Mouse (Mus musculus) erythroblast, adult 5-6 weeks (primary cell): Measurements from ENCODE around the gene Atp6v0e. TPM values are rescaled to one million over a fixed set of nuclear protein-coding genes. Genes with fewer than 3 reads are reported as not detected.

Experiments used
- ATAC-seq: replicated peaks from 2 replicates; pipeline ENCODE4 v1.8.0; 2016; ENCODE audit warnings: moderate number of reproducible peaks, mild to moderate bottlenecking, moderate TSS enrichment, inconsistent platforms; ENCODE audit not compliant: poor library complexity, low FRiP score, severe bottlenecking
- total RNA-seq, 2 experiments: library from RNA; stranded (forward) in 1 of 2; stranded (reverse) in 1 of 2; fragments of 150-400 nt in 1 of 2; fragments of 200-764, 138-1000 nt in 1 of 2; gene quantifications; 2 replicates each; pipeline versions ENCODE4 v1.2.3 to v1.2.4; 2015 to 2017; ENCODE audit warnings: low replicate concordance in 2 of 2

The Atp6v0e gene
- total RNA-seq, 2 experiments from 2014 or later: 119 to 176 TPM

DNA sequence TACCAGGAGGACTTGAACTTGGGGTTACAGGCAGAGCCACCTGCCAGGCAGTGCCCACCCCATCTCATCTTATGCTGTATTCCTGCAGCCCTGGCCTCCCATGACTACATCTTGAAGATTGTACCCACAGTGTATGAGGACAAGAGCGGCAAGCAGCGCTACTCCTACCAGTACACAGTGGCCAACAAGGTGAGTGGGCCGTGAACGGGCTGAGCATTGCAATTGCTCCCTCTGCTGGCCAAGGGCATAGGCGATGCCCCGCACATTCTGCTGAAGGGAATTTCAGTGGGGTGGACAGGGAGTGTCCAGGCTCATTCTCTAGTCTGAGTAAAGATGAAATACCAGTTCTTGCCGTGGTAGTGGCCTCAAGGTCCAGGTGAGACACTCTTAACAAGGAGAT, 24.4 kb upstream of the Atp6v0e start:
- ATAC-seq: peak; percentile 79

DNA sequence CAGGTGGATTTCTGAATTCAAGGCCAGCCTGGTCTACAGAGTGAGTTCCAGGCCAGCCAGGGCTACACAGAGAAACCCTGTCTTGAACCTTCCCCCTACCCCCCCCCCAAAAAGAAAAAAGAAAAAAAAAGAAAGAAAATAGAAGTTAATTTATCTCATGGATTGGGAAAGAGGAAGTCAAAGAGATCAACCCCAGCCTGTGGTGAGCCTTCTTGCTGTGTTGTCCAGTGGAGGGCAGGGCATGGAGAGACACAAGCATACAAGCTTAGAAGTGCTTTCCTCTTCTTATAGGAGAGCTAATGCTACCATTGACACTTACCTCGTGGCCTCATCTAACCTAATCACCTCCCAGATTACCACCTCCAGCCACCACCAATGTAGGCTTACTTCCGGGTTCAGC, 23.2 kb upstream of the Atp6v0e start:
- no peak for ATAC-seq

DNA sequence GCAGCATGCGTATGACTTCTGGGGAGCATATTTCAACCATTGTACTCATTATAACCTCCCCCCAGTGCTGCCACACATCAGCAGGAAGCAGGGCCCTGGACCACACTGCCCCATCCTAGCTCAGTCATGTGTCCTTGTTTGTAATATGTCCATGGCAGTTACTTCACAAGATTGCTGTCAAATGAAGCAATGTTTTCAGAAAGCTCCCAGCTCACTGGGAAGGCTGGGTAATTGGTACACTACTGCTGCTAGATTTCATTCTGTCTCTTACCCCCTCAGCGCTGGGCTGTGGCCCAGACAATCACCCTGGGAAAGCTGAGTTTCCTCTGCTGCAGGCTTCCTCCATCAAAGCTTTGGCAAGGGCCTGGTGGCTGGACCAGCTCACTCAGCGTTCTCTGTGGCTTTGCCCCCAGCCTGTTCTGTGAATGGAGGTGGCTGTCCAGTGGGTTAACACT, 22.7 kb upstream of the Atp6v0e start:
- ATAC-seq: no peak

DNA sequence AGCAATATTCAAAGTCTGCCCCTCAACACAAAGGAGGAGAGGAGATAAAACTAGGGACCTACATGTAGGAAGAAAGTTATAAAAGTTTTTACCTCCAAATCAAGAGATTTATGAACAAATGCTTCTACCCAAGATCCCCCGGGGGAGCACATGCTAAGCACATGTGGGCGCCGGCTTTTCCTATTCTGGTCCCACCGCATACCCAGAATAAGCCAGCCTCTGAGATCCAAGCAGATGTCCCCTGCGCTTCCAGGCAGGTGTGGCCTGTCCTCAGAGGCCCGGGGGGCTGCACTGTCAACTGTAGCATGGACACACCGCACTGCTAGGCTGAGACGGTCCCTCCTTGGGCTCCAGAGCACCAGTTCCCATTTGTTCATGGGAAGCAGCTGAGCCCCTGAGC, 19.6 kb upstream of the Atp6v0e start:
- no peak for ATAC-seq

DNA sequence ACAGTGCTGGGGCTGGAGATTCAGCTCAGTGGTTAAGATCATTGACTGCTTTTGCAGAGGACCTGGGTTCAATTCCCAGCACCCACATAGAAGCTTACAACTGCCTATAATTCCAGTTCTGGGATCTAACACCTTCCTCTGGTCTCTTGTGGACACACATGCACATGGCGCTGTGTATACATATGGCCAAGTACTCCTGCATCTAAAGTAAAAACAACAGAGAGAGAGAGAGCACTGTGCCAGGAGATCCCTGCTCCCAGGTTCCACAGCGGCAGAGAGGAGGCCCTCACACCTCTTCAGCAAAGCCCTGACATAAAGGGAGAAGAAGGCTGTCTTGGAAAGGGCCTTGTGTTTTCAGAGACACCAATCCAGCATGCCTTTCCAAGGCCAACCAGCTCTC, 19.0 kb upstream of the Atp6v0e start:
- no peak for ATAC-seq

DNA sequence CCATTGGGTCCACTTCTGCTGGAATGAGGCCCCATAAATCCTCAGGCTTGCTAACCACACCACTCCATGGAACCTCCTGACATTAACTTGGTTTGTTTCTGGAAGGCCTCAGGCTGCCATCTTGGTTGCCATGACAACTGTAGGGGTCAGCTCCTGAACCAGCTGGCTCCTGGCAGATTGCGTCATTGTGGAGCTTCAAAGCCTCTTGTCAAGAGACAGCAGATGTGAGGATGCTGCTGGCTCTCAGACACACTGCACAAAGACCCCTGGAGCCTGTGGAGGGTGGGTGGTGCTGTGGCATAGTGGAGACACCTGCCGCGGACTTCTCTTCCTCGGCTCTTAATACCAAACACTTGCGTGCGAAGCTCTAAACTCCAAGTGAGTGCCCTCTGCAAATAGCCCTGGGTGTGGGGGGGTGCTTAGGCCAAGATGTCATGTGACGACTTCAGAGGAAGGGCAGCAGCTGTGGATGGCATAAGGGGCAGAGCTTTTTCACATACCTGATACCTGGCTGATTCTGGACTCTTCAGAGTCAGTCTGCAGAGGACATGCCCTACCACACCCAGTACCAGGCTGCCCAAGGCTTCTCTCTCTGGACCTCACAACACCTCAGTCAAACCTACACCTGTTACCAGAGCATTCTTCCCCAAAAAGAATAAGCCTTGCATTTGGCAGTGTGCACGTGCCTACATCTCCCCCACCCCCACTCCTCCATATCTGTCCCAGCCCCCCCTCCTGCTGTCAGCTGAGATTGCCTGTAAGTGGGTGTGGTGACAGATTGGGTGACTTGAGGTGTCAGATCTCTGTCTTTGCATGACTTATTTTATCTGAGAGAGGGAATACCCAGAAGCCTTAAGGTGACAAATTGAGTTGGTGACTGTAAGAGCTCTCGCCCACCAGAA, 18.3 kb upstream of the Atp6v0e start:
- no peak for ATAC-seq

DNA sequence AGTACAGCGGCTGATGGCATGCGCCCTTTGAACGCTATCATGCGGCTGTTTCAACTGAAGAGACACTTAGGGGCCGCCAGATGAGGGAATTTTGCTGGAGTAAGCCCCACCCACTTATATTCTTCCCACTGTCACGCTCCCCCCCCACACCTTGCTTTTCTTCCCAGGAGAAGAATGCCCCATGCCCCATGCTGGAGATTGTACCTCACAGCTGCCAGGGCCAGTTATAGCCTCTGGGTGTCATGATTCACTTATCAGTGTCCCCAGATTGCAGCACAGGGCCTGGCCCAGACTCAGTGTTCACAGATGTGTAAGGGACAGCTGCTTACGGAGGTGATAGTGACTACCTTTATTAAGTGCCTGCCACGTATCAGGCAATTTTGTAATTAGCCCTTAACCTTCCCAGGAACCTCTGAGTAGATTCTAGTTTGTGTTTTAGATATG, 17.6 kb upstream of the Atp6v0e start:
- ATAC-seq: no peak

DNA sequence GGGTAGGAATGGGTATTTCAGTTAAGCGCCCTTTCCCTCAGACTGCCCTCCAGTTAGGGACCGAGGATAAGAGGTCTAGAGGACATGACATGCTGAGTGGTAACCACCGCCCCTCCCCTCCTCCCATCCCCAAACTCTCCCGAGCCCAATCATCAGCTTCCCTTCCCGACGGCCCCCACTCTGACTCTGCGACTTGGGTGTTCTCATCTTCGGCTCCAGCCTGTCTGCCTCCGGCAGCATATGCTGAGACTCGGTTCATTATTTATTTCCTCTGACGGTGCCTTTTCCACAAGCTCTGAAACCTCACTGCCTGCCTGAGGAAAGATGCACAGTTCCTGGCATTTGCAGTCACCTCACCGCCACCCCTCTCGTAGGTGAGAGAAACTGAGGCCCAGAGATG, 15.7 kb upstream of the Atp6v0e start:
- ATAC-seq: no peak

DNA sequence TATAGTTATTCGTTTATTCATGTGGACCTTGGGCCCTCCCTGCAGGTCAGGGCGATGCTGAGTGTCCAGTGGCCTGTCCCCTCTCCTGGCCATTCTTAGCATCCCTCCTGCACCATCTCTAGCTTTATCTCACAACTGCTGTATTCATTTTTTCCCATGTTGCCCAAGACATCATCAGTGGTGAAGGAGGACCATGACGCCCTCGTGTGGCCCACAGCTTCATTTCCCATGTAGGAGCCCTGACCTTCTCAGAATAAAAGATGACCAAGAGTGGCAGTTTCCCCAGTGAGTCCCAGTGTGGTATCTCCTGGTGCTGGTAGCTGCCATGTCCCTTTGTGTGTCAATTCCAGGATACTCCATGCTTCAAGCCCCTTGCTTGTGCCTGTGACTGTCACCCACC, 13.5 kb upstream of the Atp6v0e start:
- no peak for ATAC-seq

DNA sequence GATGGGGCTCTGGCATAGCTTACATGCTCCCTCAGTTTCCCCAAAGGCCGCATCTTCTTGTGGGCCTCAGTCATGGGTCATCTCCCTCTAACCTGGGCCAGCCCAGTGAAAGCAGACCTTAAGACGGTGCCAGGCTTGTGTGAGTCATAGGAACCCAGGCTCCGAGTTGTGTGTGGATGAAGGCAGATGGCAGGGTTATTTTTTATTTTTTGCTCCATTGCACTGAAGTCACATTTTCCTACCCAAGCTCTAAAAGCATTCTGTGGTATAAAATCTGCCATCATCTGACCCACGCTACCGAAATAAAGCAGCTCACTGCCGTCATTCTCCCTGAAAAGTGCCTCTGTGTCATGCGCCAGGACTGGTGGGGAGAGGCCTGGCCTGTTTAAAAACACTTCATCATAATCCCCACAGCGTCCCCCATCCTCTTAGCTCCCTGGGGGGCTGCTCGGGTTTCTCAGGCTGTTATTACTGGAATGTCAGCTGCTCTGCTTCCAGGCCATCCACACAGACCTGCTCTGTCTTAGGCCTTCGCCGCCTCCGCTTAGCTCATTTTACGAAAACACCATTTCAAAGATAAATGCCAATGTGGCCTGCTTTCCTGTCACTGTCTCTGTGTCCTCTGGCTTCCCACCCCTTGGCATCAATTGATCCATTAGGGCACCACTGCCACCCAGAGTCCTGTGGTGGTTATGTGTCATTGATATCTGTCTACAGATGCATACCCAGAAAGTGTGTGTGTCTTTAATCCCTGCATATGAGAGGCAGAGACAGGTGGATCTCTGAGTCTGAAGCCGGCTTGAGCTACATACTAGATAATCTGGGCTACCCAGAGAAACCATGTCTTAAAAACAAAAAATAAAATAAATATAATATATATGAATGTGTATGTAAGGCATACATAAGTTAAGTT, 12.3 kb upstream of the Atp6v0e start:
- ATAC-seq: no peak

DNA sequence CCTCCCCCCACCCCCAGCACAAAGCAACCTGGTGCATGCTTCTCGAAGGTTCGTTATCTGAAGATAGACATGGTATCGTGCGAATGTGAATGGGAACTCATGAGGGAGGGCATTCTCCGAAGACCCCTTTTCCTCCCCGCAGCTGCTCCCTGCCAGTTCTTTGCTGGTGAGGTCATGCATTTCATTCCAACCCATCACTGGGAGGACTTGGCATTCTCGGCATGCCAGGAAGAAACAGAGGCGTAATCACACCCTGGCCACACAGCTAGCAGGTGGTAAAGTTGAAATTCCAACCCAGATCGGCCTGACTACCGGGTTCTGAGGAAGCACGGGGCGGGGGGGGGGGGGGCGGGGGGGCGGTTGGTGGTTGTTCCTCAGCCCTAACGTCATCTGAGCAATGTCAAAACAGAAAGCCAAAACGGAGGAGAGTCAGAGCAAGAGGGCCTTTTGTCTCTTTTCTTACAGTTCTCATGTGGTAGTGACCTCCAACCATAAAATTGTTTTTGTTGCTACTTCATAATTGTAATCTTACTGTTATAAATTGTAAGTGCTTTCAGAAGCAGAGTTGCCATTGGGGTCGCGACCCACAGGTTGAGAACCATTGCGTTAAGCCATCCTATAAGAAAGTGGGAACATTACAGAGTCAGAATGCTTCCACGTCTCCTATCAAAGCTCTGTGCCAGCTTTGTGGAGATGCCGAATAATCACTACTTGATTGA, 4.0 kb upstream of the Atp6v0e start:
- no peak for ATAC-seq

DNA sequence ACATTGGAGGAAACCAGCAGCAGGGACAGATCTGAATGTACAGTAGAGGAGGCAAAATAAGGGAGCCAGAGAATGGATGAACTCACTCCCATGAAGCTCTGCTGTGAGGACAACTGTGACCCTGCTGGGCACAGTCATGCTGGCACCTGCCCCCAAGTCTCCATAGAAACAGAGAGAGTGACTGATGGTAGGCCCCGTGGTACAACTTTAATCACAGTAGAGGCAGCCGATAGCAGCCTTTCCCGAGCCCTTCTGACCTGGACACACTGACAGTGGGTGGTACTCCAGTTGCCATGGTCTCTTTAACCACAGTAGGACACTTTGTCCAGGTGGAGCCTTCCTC, 3.5 kb upstream of the Atp6v0e start:
- no peak for ATAC-seq

DNA sequence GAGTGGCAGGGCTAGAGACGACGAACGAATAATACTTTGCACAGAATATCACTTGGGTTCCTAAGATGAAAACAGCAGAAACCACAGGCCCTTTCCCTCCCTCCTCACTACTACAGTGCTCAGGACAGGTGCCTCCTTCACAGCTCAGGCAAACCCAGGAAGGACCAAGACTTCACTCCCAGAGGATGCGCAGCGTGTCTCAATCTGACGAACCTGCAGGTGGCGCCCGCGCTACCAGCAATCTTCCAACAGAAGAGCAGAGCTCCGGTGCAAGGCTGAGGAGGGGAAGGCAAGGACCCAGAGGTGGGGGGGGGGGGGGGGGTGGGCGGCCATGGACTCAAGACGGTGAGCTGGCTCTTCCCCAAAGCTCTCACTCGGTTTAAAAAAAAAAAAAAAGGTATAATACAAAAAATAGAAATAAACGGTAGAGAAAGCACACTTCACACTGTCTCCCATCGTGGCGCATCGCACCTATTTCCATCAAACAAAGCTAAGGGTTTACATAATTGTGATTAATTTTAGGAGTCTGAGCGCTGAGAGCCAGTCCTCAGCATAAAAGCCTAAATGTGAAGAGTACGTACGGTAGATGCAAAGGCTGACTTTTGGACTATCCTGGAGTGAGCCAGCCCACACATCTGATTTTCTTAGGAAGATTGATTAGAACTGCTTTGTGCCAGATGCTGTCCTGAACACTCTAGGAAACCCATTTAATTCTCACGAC, 2.7 kb upstream of the Atp6v0e start:
- ATAC-seq: 0 out of 2 replicates have a peak, but pooled peaks have one; percentile 38

DNA sequence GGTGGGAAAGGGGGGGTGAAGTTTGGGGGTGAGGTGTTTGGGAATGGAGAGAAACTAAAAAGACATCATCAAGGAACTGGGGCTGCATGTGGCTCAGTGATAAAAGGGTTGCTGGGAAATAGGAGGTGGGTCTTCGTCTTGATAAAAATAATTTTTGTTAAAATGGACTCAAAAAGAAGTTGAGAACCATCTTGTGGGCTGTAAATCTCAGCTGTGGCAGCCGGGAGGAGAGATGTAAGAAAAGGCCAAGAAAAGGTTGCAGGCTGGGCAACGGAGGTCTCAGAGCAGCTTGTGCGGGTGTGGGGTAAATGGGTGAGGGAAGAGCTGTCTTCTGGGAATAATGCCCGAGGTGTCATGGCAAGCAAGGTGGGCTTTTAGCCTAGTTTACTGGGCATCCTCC, 827 bp upstream of the Atp6v0e start:
- ATAC-seq: no peak

DNA sequence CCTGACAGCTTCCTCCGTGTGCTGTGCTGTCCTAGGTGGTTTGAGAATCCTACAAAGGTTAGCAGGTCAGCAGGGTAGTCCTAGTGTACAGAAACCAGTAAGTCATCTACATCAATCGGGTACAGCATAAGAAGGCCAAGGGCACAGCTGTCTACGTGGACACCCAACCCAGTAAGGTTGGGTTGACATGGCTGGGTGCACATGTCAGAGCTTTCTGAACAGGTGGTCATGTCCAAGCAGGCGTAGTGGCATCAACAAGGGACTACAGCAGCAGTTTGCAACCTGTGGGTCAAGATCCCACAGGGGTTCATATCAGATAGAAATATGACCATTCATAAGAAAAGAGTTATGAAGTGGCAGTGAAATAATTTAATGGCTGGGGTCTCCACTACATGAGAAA, 2.6 kb downstream of the Atp6v0e start:
- no peak for ATAC-seq

DNA sequence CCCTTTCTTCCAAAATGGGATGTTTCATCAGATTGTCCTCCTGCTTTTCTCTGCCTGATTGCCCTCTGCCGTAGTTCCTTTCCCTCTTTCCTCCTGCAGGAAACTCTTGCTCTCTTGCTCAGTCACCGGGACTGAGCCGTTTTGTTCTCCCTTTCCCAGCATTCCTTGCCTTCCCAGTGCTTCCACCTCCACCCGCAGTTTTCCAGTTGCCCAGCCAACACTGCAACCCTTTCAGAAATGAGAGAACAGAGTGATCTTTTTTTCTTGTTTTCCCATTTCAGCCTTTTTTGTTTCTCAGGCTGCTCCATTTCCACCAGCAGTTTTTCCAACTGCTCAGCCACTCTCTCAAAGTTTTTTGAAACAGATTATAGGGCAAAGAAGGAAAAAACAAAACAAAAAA, 8.2 kb downstream of the Atp6v0e start:
- ATAC-seq: no peak

DNA sequence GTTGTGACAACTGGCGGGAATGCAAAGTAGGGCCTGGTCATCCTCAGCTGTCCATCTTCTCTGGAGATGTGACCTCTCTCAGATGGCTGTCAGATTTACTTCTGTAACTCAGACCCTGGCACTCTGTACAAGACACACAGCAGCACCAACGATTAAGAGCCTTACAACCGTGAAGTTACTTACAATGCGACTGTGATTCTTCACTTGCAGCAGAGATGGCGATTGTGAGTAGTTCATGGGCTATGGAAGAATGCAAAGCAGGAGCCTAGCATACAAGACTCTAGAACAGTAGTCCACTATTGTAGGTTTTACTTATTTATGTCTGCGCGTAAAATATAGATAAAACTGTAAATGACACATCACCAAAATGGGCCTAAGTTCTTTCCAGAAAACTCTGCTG, 12.8 kb downstream of the Atp6v0e start:
- no peak for ATAC-seq

DNA sequence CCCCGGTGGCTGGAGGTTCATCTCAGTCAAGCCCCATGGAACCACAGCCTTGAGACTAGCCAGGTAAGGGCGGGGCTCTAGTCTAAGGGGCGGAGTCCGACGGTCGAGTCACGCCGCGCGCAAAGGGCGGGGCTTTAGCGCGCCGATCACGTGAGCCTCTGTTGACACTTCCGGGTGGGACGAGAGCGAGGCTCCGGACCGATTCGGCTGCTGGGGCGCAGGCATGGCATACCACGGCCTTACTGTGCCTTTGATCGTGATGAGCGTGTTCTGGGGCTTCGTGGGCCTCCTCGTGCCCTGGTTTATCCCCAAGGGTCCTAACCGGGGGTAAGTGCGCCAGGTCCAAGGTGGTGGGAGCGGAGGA, 13.2 kb downstream of the Atp6v0e start:
- peak; percentile 93 for ATAC-seq

DNA sequence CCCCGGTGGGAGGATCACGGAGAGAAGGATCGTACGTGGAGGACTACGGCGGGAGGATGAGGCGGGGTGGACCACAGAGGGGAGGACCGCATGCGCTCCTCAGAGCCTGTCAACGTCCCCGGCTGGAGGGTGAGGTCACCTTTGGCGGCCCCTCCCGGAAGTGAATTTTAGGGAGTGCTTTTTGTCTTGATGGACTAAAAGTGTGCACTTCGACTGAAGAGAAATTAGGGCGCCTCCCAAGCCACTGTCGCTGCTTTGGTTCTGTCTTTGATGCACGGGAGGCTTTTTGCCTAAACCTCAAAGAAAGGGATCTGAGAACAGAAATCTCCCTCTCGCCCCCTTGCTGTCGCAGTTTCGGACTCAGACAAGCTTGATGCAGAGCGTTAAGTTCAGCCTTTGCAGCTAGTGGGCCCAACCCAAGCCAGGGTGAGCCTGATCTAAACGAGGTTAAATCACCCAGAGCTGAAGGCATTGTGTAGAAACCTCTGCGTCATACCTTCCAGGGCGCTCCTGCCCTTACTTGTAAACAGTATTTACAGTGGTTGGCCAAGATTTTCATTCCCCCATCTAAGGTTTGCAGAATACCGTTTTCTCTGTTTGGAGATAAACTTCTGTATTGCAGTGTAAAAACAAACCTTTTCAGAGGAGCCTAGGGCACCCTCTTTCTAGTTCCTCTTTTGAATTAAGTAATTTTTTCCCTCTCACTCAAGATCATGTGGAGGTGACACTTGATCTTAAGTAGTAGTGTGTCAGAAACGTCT, 13.8 kb downstream of the Atp6v0e start:
- peak; percentile 84 for ATAC-seq
